Mouse (Mus musculus) testis, adult 2 months (tissue): ENCODE measurements at regions not wholly inside any gene's neighbourhood (a gene's known extent, or its start where the extent isn't known, plus 50 kb on each side); places are given as distances from the start of the nearest gene placed in this dataset.

ENCODE experiments used
- CTCF ChIP-seq: fragments of 200-500 bp; IDR thresholded peaks from 2 replicates; pipeline ENCODE4 v1.5.1; 2012; ENCODE audit warnings: low read depth, mild to moderate bottlenecking, inconsistent platforms, low read length, moderate library complexity; ENCODE audit not compliant: control insufficient read depth, insufficient read depth, insufficient replicate concordance
- POLR2A ChIP-seq: fragments of 200-500 bp; IDR thresholded peaks from 2 replicates; pipeline ENCODE4 v1.6.1; 2012; ENCODE audit warnings: low read depth, mild to moderate bottlenecking, inconsistent platforms, low read length, moderate library complexity; ENCODE audit not compliant: control insufficient read depth

- no peak for TF ChIP-seq CTCF
- TF ChIP-seq POLR2A, result no peak
Observed at GRCm38 (mm10) chr17:63771111-63771510, 91.8 kb upstream of the Fer start.
